Mouse (Mus musculus) frontal cortex, adult (tissue): ENCODE measurements around the gene Phf21a.

ENCODE experiments used
- ATAC-seq: cut with Nextera tagmentation; 2 replicates; pipeline ENCODE4 v1.9.2; 2017; ENCODE audit warnings: mild to moderate bottlenecking, moderate library complexity, mixed read lengths; ENCODE audit not compliant: low TSS enrichment

Phf21a gene

DNA sequence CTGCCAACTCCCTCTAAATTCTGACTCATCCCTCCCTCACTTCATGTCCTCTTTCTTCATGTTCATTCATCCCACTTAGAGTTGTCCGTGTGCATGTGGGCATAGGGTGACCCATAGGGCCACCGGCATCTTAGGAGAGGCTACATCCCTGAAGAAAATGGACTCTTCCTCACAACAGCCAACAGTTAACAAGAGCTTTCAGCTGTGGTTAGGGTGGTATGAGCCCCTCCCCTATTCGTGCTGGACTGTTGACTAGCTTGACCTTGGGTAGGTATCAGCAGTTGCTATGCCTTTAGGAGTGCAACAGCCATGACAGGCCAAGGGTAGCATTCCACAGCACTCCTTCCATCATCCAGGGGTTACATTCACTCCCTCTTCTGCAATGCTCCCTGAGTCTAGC, 198.6 kb downstream of the Phf21a start:
- no peak for ATAC-seq

- peak; percentile 89 for ATAC-seq
These were observed 203.5 kb downstream of the Phf21a start for GRCm38 (mm10) chr2:92296402-92296801.

- no peak for ATAC-seq
These were observed 207.0 kb downstream of the Phf21a start for GRCm38 (mm10) chr2:92299896-92300295.

DNA sequence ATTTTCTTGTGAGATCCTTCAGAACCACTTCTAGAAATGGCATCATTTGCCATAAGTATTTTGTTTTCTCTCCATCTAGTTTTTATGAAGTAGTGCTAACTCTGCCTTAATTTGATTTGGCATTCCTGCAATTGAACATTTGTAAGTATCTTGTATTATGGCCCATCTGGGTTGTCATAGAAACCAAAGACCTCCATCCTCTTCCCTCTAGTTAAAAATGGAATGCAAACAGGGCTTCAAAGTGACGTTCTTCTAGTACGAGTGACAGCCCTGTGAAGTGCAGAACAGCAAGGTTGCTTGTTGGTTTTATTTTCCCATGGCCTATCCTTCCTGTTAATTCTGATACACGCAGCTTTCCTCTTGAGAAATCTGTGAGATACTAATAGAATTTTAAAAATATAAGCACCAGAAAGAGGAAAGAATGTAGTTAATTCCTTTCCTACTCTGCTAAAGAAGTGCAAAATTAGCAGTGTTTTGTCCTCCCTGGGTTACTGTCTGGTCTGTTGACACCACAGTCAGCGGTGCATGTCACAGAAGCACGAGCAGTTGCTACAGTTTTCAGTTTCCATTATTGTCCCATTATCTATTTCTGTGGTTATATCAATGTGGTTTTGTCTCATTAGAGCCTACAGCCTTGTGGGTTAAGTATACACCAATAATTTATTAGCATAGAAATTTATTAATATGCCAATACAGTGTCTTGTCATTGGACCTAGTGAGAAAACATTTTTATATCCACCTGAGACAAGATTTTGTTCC, 209.1 kb downstream of the Phf21a start:
- ATAC-seq: no peak

GRCm38 (mm10) chr2:92312542-92312941, 219.6 kb downstream of the Phf21a start:
- peak; percentile 75 for ATAC-seq

- ATAC-seq: no peak
These were observed 221.1 kb downstream of the Phf21a start for GRCm38 (mm10) chr2:92314031-92314430.

DNA sequence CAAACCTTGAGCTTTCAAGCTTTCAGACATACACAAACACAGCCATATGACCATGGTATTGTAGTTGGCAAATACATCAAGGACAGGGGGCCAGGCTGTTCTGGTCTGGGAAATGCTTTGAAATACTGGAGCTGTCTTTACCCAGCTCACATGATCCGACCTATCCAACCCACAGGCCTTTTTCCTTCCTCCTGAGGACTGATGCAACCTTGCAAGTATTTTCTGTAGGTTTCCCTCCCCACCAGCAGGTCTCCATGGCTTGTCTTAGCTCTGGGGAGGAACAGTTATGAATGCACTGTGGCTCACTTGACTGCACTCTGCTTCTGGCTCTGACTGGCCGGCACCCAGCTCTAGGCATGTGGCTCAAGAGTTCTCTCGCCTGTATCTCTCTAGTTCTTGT, 223.7 kb downstream of the Phf21a start:
- no peak for ATAC-seq

DNA sequence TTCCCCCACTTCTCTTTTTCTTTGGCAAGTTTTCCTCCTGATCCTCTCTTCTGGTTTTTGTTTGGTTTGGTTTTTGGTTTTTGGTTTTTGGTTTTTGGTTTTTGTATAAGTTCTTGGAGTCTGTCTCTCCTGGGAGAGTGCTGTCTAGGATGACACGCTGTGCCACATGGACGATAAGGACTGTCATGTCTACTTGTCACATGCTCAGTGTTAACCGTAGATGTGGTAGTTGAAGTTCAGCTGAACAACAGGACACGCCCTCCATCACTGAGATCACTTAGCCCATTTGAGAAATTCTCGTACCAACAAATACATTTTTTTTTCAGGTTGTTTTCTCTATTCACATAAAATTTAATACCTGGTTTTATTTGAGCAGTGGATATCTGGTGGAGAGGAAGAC, 224.3 kb downstream of the Phf21a start:
- no peak for ATAC-seq

GRCm38 (mm10) chr2:92322669-92323068, 229.8 kb downstream of the Phf21a start:
- ATAC-seq: no peak

DNA sequence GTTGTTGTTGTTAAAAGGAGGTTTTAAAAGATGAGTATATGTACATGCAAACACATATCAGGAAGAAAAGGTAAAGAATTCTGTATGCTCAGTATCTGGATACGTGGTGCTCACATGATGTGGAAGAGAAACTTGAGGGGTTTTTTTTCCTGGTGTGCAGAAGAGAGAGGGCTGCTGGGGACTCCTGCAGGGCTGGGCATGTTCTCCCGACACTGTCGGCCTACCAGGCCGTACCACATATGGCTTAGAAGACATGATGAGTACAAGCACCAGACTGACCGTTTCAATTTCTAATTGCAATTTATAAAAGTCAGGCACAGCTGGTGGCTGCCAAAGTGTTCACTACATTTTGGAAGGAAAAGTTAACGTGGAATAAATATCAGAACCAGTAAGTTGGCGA, 232.8 kb downstream of the Phf21a start:
- no peak for ATAC-seq

DNA sequence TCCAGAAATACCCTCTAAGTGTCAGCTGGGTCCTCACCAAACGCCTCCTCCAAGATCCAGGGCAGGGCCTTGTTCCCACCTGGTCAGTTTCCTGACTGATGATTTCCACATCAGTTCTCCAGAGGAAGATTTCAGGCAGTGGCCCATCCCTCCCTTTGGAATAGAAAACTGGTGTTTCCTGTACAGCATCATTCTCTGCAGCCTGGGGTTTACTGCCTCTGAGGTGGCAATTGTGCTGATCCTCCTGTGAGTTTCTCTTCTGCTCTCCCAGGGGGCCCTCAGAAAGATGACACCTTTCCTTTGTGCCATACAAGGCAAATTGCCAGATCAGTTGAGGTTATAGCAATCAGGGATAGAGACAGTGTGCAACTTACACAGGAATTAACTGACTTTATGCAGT, 233.3 kb downstream of the Phf21a start:
- ATAC-seq: no peak

- ATAC-seq: no peak
These were observed 234.7 kb downstream of the Phf21a start for GRCm38 (mm10) chr2:92327601-92328000.

- no peak for ATAC-seq
These were observed 235.3 kb downstream of the Phf21a start for GRCm38 (mm10) chr2:92328206-92328605.

- peak; percentile 89 for ATAC-seq
These were observed 237.9 kb downstream of the Phf21a start for GRCm38 (mm10) chr2:92330840-92331239.

DNA sequence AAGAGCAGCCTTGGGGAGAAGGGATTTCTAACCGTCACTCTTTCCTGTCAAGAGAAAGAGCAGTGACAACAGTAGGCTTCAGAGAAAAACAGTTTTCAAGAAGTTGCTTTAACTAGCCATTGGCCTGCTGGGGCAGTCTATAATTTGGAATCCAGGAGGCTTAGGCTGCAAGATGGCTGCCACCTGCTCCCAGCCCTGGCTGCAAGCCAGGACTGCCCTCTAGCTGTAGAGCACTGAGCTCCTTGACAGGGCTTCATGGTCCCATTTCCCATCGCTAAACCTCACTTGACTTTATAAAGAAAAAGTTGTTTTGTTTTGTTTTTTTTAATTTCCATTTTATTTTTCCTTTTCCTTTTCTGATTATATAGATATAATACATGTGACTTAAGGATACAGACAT, 238.5 kb downstream of the Phf21a start:
- no peak for ATAC-seq

DNA sequence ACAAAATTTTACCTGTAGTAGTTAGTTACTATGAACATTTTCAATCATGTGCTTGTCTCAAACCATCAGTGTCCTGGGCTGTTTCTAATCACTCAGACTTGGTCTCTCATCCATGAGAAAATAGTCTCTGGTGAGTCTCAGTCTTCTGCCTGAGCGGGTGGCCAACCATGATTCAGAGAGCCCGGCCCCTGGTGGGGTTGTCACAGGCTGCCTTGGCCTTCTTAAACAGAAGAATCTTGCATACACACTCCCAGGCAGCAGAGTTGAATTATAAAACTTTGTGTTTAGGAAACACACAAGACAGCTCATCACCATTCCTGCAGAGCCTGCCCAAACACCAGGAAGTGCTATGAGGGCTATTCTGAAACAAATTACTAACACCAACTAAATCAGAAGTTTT, 239.0 kb downstream of the Phf21a start:
- no peak for ATAC-seq

GRCm38 (mm10) chr2:92342418-92342817, 249.5 kb downstream of the Phf21a start:
- no peak for ATAC-seq

- no peak for ATAC-seq
These were observed 254.3 kb downstream of the Phf21a start for GRCm38 (mm10) chr2:92347191-92347590.

- peak; percentile 64 for ATAC-seq
These were observed 256.9 kb downstream of the Phf21a start for GRCm38 (mm10) chr2:92349589-92350425.

GRCm38 (mm10) chr2:92350686-92351085, 257.8 kb downstream of the Phf21a start:
- ATAC-seq: no peak

DNA sequence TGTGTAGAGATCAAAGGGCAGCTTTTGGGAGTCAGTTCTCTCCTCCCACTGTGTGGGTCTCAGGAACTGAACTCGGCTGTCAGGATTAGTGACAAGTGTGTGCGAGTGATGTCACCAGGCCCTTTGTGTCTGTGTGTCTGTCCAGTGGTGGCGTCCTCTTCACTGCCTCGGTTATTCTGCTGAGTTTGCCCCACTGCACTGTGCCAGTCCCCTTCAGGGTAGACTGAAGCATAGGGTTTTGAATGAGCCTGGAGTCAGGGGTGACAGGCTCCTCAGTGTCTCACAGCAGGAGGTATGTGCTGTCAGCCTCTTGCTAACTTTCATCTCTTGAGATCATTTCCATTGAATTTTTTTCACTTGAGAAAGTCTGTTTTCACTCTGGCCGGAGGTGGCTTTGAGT, 260.5 kb downstream of the Phf21a start:
- ATAC-seq: no peak

DNA sequence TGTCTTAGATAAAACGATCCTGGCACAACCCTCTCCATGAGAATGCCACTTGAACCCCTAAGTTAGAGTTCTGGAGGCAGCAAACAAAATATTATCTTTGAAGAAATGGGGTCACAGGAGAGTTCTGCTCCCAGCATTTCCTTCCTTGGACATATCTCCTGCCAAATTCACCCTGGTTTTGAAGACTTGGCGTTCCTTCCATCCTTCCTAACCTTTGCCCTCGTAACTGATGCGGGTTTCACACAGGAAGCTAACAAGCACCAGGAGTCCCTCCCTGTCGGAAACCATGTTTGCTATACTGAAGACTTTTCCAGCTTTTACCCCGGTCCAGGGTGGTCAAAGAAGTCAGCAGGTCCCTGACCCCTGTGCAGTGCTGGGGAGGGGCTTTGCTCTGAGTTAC, 261.3 kb downstream of the Phf21a start:
- ATAC-seq: no peak

GRCm38 (mm10) chr2:92359301-92359700, 266.4 kb downstream of the Phf21a start:
- no peak for ATAC-seq
